Comparison of ENCODE assay signal across 15 mouse cellular contexts in genomic region chr3:102525856-102526255, GRCm38 (mm10). TPM values are rescaled to one million over a fixed set of nuclear protein-coding genes. Genes with fewer than 3 reads are reported as not detected.
DNase-seq lines count a peak whose midpoint lies in the region; ATAC-seq and TF ChIP-seq lines count a peak whose summit lies in the region.
"Had no signal": no experiment of that assay in that cellular context is flagged by ENCODE, and none has a peak within 500 bp of the region (broad histone marks: within the 10 kb centered on the region; RNA-seq: fewer than 3 reads in every experiment).

No protein-coding gene starts in this region.

- no peaks in the 10 kb centered on the region for H3K27me3 ChIP-seq in embryonic facial prominence, embryonic 10.5 days (replicated peaks; ENCODE audit: low read depth, poor library complexity, severe bottlenecking)
- no peaks in the 10 kb centered on the region for H3K27me3 ChIP-seq in heart, embryonic 14.5 days (ENCODE audit: control insufficient read depth, insufficient read depth, low read length)
- no peaks in the 10 kb centered on the region for H3K27me3 ChIP-seq in midbrain, embryonic 14.5 days (ENCODE audit: control insufficient read depth, insufficient read depth, low read length)
- H3K27me3 ChIP-seq: forebrain, embryonic 12.5 days; hindbrain, embryonic 13.5 days; neural tube, embryonic 12.5 days had no signal

- DNase-seq in layer of hippocampus, adult 2 months (ENCODE audit: low spot score in 2 of 2), result no peak
- no peak for DNase-seq in layer of hippocampus, postnatal 36 days
- DNase-seq in embryonic facial prominence, embryonic 10.5 days (ENCODE audit: low spot score), result no peak
- DNase-seq in skeletal muscle tissue, adult 2 months (ENCODE audit: low read depth, low spot score), result peak; percentile 68
- DNase-seq in midbrain, embryonic 14.5 days, result no peak
- DNase-seq: cerebellum, adult 9-10 months; thymus, postnatal 25 days had no signal

- no peak for ATAC-seq in heart, embryonic 14.5 days (ENCODE audit: insufficient number of reproducible peaks, insufficient read depth, low FRiP score, low read depth)
- ATAC-seq in midbrain, embryonic 14.5 days (ENCODE audit: low FRiP score, low TSS enrichment), result no peak
- ATAC-seq in megakaryocyte-erythroid progenitor cell, adult 5-6 weeks (replicated peaks; ENCODE audit: low FRiP score, low TSS enrichment, poor library complexity, severe bottlenecking), result no peak
- ATAC-seq: intestine, postnatal 0 days had no signal

- no peak for TF ChIP-seq CTCF in layer of hippocampus, adult 2 months (conservative IDR thresholded peaks at IDR 0.05)

- H3K9ac ChIP-seq in heart, embryonic 14.5 days (ENCODE audit: low read length), result no peak overlapping the region
- H3K9ac ChIP-seq in midbrain, embryonic 14.5 days (replicated peaks; ENCODE audit: low read length), result no peak overlapping the region
- H3K9ac ChIP-seq: forebrain, embryonic 12.5 days; hindbrain, embryonic 13.5 days; neural tube, embryonic 12.5 days had no signal

- no peaks in the 10 kb centered on the region for H3K36me3 ChIP-seq in embryonic facial prominence, embryonic 10.5 days (replicated peaks)
- H3K36me3 ChIP-seq in heart, embryonic 14.5 days (ENCODE audit: control insufficient read depth, insufficient read depth, low read length), result no peaks in the 10 kb centered on the region
- H3K36me3 ChIP-seq in midbrain, embryonic 14.5 days (ENCODE audit: control insufficient read depth, insufficient read depth, low read length), result no peaks in the 10 kb centered on the region
- H3K36me3 ChIP-seq: forebrain, embryonic 12.5 days; hindbrain, embryonic 13.5 days; neural tube, embryonic 12.5 days had no signal

- peaks cover 42% of the 10 kb centered on the region for H3K4me1 ChIP-seq in embryonic facial prominence, embryonic 10.5 days
- peaks cover 17 to 19% of the 10 kb centered on the region in 2 experiments for H3K4me1 ChIP-seq in heart, embryonic 14.5 days (ENCODE audit: control insufficient read depth in 2 of 2, insufficient read depth in 2 of 2, low read length in 2 of 2)
- H3K4me1 ChIP-seq in midbrain, embryonic 14.5 days (ENCODE audit: control insufficient read depth, insufficient read depth, low read length), result no peaks in the 10 kb centered on the region
- H3K4me1 ChIP-seq: forebrain, embryonic 12.5 days; hindbrain, embryonic 13.5 days; neural tube, embryonic 12.5 days had no signal

- WGBS in embryonic facial prominence, embryonic 10.5 days, result 71% methylated on average over 8 of the region's 8 CpGs
- WGBS in heart, embryonic 14.5 days, result 63% methylated on average over 8 of the region's 8 CpGs
- WGBS in midbrain, embryonic 14.5 days, result 78% methylated on average over 8 of the region's 8 CpGs

- no peaks in the 10 kb centered on the region for H3K9me3 ChIP-seq in embryonic facial prominence, embryonic 10.5 days
- no peaks in the 10 kb centered on the region for H3K9me3 ChIP-seq in heart, embryonic 14.5 days (ENCODE audit: control insufficient read depth, low read length)
- no peaks in the 10 kb centered on the region for H3K9me3 ChIP-seq in midbrain, embryonic 14.5 days (ENCODE audit: control insufficient read depth, low read length)
- H3K9me3 ChIP-seq: forebrain, embryonic 12.5 days; hindbrain, embryonic 13.5 days; neural tube, embryonic 12.5 days had no signal

- peak overlapping the region; percentile 51 for H3K4me2 ChIP-seq in heart, embryonic 14.5 days (ENCODE audit: low read length)
- H3K4me2 ChIP-seq in midbrain, embryonic 14.5 days (ENCODE audit: low read length), result no peak overlapping the region
- H3K4me2 ChIP-seq: forebrain, embryonic 12.5 days; hindbrain, embryonic 13.5 days; liver, embryonic 11.5 days; neural tube, embryonic 12.5 days had no signal

- H3K4me3 ChIP-seq in layer of hippocampus, adult 2 months, result peak overlapping the region; percentile 6; the same call in 1 of the 2 replicates
- H3K4me3 ChIP-seq in embryonic facial prominence, embryonic 10.5 days, result no peak overlapping the region
- no peak overlapping the region for H3K4me3 ChIP-seq in heart, embryonic 14.5 days (ENCODE audit: control insufficient read depth in 1 of 2, insufficient read depth in 1 of 2, low read depth in 1 of 2, low read length in 2 of 2)
- no peak overlapping the region for H3K4me3 ChIP-seq in midbrain, embryonic 14.5 days (replicated peaks; ENCODE audit: low read depth, low read length)
- H3K4me3 ChIP-seq: forebrain, embryonic 12.5 days; hindbrain, embryonic 13.5 days; neural tube, embryonic 12.5 days had no signal

- no peak overlapping the region for H3K27ac ChIP-seq in layer of hippocampus, adult 2 months
- peak overlapping the region; percentile 80 for H3K27ac ChIP-seq in embryonic facial prominence, embryonic 10.5 days (replicated peaks)
- no peak overlapping the region; a peak in 1 of 4 replicates for H3K27ac ChIP-seq in heart, embryonic 14.5 days (replicated peaks in 1 of 2; ENCODE audit: control insufficient read depth in 1 of 2, insufficient read depth in 1 of 2, low read depth in 2 of 2, low read length in 2 of 2)
- H3K27ac ChIP-seq in midbrain, embryonic 14.5 days (replicated peaks; ENCODE audit: low read depth, low read length), result no peak overlapping the region
- H3K27ac ChIP-seq: forebrain, embryonic 12.5 days; hindbrain, embryonic 13.5 days; macrophage; neural tube, embryonic 12.5 days had no signal

RNA-seq across cellular contexts. Expression of gene Ngf, which starts 56.1 kb away (rescaled TPM):
- 10 to 100 TPM in 1 of 2 experiments, 1 to 10 TPM in 1; 9.8 to 14.5 TPM for total RNA-seq in layer of hippocampus, adult 2 months (2021)
- total RNA-seq in layer of hippocampus, postnatal 36 days (2021), result 10 to 100 TPM; 12.0 to 12.3 TPM
- 1.4 and 2.3 TPM in 2 replicates for polyA plus RNA-seq in embryonic facial prominence, embryonic 10.5 days (2016; fragmentation: Nextera tagmentation; extraction: Ambion mirVana)
- polyA plus RNA-seq in heart, embryonic 14.5 days (2014; fragmentation: Nextera tagmentation; extraction: Ambion mirVana), result 3.0 and 4.4 TPM in 2 replicates
- 0.34 and 0.64 TPM in 2 replicates for polyA plus RNA-seq in midbrain, embryonic 14.5 days (2014; fragmentation: Nextera tagmentation; extraction: Ambion mirVana)
- total RNA-seq in megakaryocyte-erythroid progenitor cell, adult 5-6 weeks (2014; fragmentation: Nextera tagmentation), result not detected in 2 replicates
- not detected in 2 replicates for total RNA-seq in megakaryocyte-erythroid progenitor cell, adult 5-6 weeks (2017)
- polyA plus RNA-seq: liver, embryonic 11.5 days; macrophage had no signal

Comparison
In these comparisons a context has a peak if more than half of its experiments do, and no peak if none do; other contexts are left out.
1. RNA of gene Ngf, which starts 56.1 kb away (total RNA-seq): 9.8 to 14.5 TPM in layer of hippocampus, adult 2 months and 12.0 to 12.3 TPM in layer of hippocampus, postnatal 36 days; not detected in megakaryocyte-erythroid progenitor cell, adult 5-6 weeks; every median in the first group is over 10 times any median in the second.